Mouse (Mus musculus) limb, embryonic 11.5 days (tissue): Measurements from ENCODE around the gene Zfp280d. TPM values are rescaled to one million over a fixed set of nuclear protein-coding genes. Genes with fewer than 3 reads are reported as not detected.

Experiments
- ATAC-seq: fragments of 200-750 bp; cut with Nextera tagmentation; 2 replicates; pipeline ENCODE4 v1.8.0; 2017; ENCODE audit warnings: low read depth; ENCODE audit not compliant: insufficient number of reproducible peaks, low FRiP score, low TSS enrichment
- DNase-seq: peaks from one replicate; pipeline ENCODE4 v3.0.0-alpha.2; 2015; ENCODE audit warnings: low spot score
- H3K27ac ChIP-seq: fragments of 300-500 bp; sonication (generic); replicated peaks from 2 replicates; pipeline ENCODE4 v1.5.1; 2014; ENCODE audit warnings: low read depth, mild to moderate bottlenecking, low read length
- H3K27me3 ChIP-seq: fragments of 300-500 bp; sonication (generic); 2 replicates; pipeline ENCODE4 v1.6.1; 2014; ENCODE audit warnings: mild to moderate bottlenecking, low read length, mixed read lengths; ENCODE audit not compliant: control insufficient read depth, insufficient read depth
- H3K36me3 ChIP-seq: fragments of 300-500 bp; sonication (generic); 2 replicates; pipeline ENCODE4 v1.6.1; 2014; ENCODE audit warnings: mild to moderate bottlenecking, low read length, moderate library complexity, mixed read lengths; ENCODE audit not compliant: control insufficient read depth, insufficient read depth
- H3K4me1 ChIP-seq: fragments of 300-500 bp; sonication (generic); 2 replicates; pipeline ENCODE4 v1.6.1; 2014; ENCODE audit warnings: low read length, mixed read lengths; ENCODE audit not compliant: control insufficient read depth, insufficient read depth
- H3K4me2 ChIP-seq: fragments of 300-500 bp; sonication (generic); 2 replicates; pipeline ENCODE4 v1.6.1; 2014; ENCODE audit warnings: low read depth, mild to moderate bottlenecking, moderate library complexity; ENCODE audit not compliant: severe bottlenecking
- H3K4me3 ChIP-seq: fragments of 300-500 bp; sonication (generic); 2 replicates; pipeline ENCODE4 v1.5.1; 2014; ENCODE audit warnings: low read depth, low read length
- H3K9ac ChIP-seq: fragments of 300-500 bp; sonication (generic); 2 replicates; pipeline ENCODE4 v1.6.1; 2014; ENCODE audit warnings: mild to moderate bottlenecking, low read length
- H3K9me3 ChIP-seq: fragments of 300-500 bp; sonication (generic); 2 replicates; pipeline ENCODE4 v1.6.1; 2016; ENCODE audit warnings: low read length; ENCODE audit not compliant: control insufficient read depth
- WGBS: fragments of 180-500 bp; shearing (Covaris S2); extraction: QIAGEN DNeasy Blood & Tissue Kit; methylation state at CpG from one replicate; pipeline ENCODE4 v1.1.7; 2014; 5-methylcytosine and 5-hydroxymethylcytosine counted together
- polyA plus RNA-seq: library from polyadenylated mRNA; unstranded; fragments of >200 nt; fragmentation: Nextera tagmentation; extraction: Ambion mirVana; gene quantifications from 2 replicates; pipeline ENCODE4 v1.2.1, GENCODE M21; 2014

Zfp280d gene
- polyA plus RNA-seq, 1 experiment from 2014 or later: 53.1 TPM

DNA sequence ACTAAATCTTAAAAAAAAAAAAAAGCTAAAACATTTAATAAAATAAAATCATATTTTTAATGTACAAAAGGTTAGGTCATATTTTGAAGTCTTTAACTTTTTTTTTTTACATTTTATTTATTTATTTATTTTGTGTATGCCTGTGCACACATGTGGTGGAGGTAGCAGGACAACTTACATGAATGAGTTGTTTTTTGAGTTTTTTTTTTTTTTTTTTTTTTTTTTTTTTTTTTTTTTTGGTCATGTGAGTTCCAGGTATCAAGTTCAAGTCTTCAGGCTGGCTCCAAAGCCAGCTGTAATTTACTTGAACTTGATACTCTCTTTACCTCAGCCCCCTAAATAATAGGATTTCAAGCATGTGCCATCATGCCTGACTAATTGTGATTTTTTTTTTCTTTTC, 19.4 kb downstream of the Zfp280d start:
- Histone ChIP-seq H3K9me3 (no peaks in the 10 kb centered on the region), H3K36me3 (no peaks in the 10 kb centered on the region), H3K27ac (no peak overlapping the region), H3K4me1 (no peaks in the 10 kb centered on the region), H3K4me2 (no peak overlapping the region), H3K4me3 (no peak overlapping the region), H3K9ac (no peak overlapping the region), H3K27me3 (no peaks in the 10 kb centered on the region)
- ATAC-seq: no peak
- DNase-seq: no peak

DNA sequence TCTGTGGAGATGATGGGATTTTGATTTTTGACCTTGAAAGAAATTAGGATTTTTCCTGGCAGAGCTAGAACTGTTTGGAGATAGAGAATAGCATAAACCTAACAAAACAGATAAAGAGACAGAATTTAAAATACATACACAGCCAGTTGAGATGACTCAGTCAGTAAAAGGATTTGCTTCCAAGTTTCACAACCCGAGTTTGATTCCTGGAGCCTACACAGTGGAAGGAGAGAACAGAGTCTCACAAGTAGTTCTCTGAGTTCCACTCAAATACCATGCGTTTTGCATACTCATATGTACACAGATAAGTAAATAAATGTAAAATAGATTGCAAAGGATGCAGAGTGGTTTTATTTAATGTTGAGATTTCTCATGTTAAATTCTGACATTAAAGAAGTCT, 35.1 kb downstream of the Zfp280d start:
- ATAC-seq (no peak), DNase-seq (no peak)
- Histone ChIP-seq H3K4me1 (no peaks in the 10 kb centered on the region), H3K9ac (no peak overlapping the region), H3K27ac (no peak overlapping the region), H3K27me3 (no peaks in the 10 kb centered on the region), H3K36me3 (peaks cover 4% of the 10 kb centered on the region; the same call in 1 of the 2 replicates), H3K4me3 (no peak overlapping the region), H3K4me2 (no peak overlapping the region), H3K9me3 (no peaks in the 10 kb centered on the region)
- WGBS: 92% methylated on average over 2 of the region's 2 CpGs

DNA sequence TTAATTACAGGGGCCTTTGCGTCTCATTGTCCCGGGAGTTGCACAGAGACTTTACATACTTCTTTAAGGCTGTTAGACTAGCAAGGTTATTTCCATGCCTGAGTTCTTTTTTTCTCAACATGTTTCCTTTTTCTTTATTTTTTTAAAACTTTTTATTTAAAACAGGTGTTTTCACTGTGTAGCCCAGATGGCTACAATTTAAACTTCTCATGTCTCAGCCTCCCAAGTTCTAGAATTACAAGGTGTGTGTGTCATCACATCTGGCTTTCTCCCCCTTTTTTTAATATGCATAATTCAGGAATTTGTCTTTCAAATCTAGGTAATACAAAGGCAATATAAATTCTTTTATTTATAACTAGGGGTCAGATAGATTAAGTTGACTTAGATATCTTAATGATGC, 58.6 kb downstream of the Zfp280d start:
- Histone ChIP-seq H3K9me3 (no peaks in the 10 kb centered on the region), H3K4me2 (no peak overlapping the region), H3K4me3 (no peak overlapping the region), H3K27ac (no peak overlapping the region), H3K36me3 (peaks cover 2% of the 10 kb centered on the region), H3K9ac (no peak overlapping the region), H3K4me1 (no peaks in the 10 kb centered on the region), H3K27me3 (no peaks in the 10 kb centered on the region)
- WGBS: 34% methylated on average over 2 of the region's 2 CpGs
- ATAC-seq (no peak), DNase-seq (no peak)

DNA sequence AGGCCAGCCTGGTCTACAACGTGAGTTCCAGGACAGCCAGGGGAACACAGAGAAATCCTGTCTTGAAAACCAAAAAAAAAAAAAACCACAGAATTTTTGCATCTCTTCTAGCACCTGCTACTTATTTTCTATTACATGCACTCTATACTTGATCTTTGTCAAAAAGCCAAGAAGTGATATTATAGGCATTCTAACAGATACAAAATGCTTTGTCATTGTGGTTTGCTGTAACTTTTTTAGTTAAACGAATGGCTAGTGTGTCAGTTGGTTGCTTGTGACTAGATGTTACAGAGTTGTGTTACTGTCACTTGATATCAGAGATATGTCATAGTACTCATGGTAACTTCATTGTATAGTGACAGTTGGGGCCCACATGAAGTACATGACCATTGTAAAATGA, 61.4 kb downstream of the Zfp280d start:
- Histone ChIP-seq H3K9me3 (no peaks in the 10 kb centered on the region), H3K27ac (no peak overlapping the region), H3K4me1 (no peaks in the 10 kb centered on the region), H3K27me3 (no peaks in the 10 kb centered on the region), H3K9ac (no peak overlapping the region), H3K4me3 (no peak overlapping the region), H3K4me2 (no peak overlapping the region), H3K36me3 (peaks cover 2% of the 10 kb centered on the region)
- ATAC-seq: no peak
- 90% methylated on average over 2 of the region's 2 CpGs for WGBS
- DNase-seq: no peak

DNA sequence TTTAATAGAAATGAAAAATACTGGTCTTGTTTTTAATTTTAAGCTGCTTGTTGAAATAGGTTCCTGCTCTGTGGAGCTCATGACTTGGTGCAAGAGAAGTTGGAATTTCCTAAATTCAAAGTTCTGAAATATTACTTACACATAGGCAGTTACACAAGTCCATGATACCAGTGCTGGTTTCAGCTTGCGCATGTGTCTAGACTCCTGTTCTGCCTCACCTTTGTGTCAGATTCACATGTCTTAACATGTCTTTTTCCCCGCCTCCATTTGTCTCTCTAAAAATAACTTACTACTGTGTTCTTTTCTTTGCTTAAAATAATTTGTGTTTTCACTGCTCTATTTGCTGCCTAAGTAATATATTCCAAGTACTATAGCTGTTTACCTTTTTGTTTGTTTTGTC, 64.5 kb downstream of the Zfp280d start:
- Histone ChIP-seq H3K4me1 (no peaks in the 10 kb centered on the region; the same call in 1 of the 2 replicates), H3K9me3 (no peaks in the 10 kb centered on the region), H3K4me3 (no peak overlapping the region), H3K4me2 (no peak overlapping the region), H3K27ac (no peak overlapping the region), H3K36me3 (no peaks in the 10 kb centered on the region; the same call in 1 of the 2 replicates), H3K9ac (no peak overlapping the region), H3K27me3 (no peaks in the 10 kb centered on the region)
- ATAC-seq (no peak), DNase-seq (no peak)
- 95% methylated on average over 2 of the region's 2 CpGs for WGBS

DNA sequence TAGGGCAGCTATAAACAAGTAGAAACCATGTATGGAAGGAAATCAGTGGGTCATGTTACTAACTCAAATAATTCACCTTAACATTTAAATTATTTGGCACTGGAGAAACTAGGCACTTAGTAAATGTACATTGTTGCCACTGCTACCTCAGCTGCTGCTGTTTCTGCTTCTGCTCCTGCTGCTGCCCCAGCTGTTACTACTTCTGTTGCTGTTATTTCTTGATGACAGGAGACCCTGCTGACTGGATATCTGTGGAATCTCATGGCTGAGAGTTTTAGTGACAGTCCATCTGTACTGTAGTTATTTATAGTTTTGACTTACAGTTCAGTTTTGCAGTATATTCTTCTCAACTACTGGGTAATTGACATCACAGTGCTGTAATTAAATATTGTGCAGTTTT, 69.2 kb downstream of the Zfp280d start:
- no peak for ATAC-seq
- Histone ChIP-seq H3K9ac (no peak overlapping the region), H3K36me3 (no peaks in the 10 kb centered on the region; the same call in 1 of the 2 replicates)

DNA sequence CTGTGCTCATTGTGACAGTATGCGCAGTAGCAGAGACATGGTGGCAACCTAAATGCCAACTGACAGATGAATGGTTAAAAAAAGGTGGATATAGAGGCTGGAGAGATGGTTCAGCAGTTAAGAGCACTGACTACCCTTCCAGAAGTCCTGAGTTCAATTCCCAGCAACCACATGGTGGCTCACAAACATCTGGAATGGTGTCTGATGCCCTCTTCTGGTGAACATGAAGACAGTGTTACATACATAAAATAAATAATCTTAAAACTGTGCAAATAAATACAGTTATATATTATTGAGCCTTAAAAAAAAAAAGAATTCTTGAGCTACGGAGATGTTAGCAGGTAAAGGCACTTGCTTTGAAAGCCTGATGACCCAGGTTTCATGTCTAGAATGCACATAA, 97.7 kb downstream of the Zfp280d start:
- ATAC-seq: no peak
- H3K9ac ChIP-seq: no peak overlapping the region
- DNase-seq: no peak
- no peak overlapping the region for H3K27ac ChIP-seq
- no peaks in the 10 kb centered on the region for H3K9me3 ChIP-seq
- no peaks in the 10 kb centered on the region for H3K36me3 ChIP-seq
- no peaks in the 10 kb centered on the region for H3K4me1 ChIP-seq
- H3K4me2 ChIP-seq: no peak overlapping the region
- WGBS: 92% methylated on average over 2 of the region's 2 CpGs
- no peaks in the 10 kb centered on the region for H3K27me3 ChIP-seq
- no peak overlapping the region for H3K4me3 ChIP-seq

More for the DNA sequence above, 69.2 kb downstream of the Zfp280d start:
- Histone ChIP-seq H3K4me3 (no peak overlapping the region), H3K9me3 (no peaks in the 10 kb centered on the region), H3K27ac (no peak overlapping the region), H3K4me1 (no peaks in the 10 kb centered on the region; the same call in 1 of the 2 replicates), H3K27me3 (no peaks in the 10 kb centered on the region), H3K4me2 (no peak overlapping the region)
- no peak for DNase-seq

DNA sequence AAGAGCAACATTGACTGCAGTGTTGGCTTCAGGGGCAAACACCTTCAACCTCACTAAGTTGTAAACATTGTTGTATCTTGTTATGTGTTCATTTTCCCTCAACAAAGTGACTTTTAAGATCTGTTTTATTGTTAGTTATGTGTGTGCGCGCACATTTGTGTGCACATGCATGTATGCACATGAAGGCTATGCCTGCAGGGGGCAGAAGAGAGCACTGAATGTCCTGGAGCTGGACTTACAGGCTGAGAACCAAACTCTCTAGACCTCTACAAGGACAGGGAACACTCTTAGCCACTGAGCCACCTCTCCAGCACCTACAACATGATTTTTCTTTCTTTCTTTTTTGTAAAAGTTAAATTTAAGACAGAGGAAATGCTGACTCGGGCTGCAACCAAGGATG, 99.4 kb downstream of the Zfp280d start:
- ATAC-seq: no peak
- no peaks in the 10 kb centered on the region for H3K9me3 ChIP-seq
- H3K36me3 ChIP-seq: no peaks in the 10 kb centered on the region
- H3K4me2 ChIP-seq: no peak overlapping the region
- H3K27ac ChIP-seq: no peak overlapping the region
- no peaks in the 10 kb centered on the region for H3K27me3 ChIP-seq
- H3K4me3 ChIP-seq: no peak overlapping the region
- WGBS: 91% methylated on average over 3 of the region's 3 CpGs
- DNase-seq: no peak
- H3K4me1 ChIP-seq: no peaks in the 10 kb centered on the region
- H3K9ac ChIP-seq: no peak overlapping the region

- Histone ChIP-seq H3K4me1 (no peaks in the 10 kb centered on the region), H3K9ac (no peak overlapping the region), H3K27ac (no peak overlapping the region), H3K27me3 (no peaks in the 10 kb centered on the region), H3K4me3 (no peak overlapping the region), H3K4me2 (no peak overlapping the region), H3K9me3 (no peaks in the 10 kb centered on the region), H3K36me3 (no peaks in the 10 kb centered on the region)
- WGBS: 77% methylated on average over 4 of the region's 4 CpGs
- DNase-seq (no peak), ATAC-seq (no peak)
Measured at GRCm38 (mm10) chr9:72374996-72375395, 100.3 kb downstream of the Zfp280d start.
